Mouse (Mus musculus) bone marrow, adult 2 months (tissue): ENCODE results near the gene Btg1.

ENCODE experiments used
- CTCF ChIP-seq: fragments of 200-500 bp; IDR thresholded peaks from 2 replicates; pipeline ENCODE4 v1.5.1; 2011; ENCODE audit warnings: low read length, control low read depth; ENCODE audit not compliant: control insufficient read depth, insufficient read depth
- POLR2A ChIP-seq: fragments of 200-500 bp; IDR thresholded peaks from 2 replicates; pipeline ENCODE4 v1.6.1; 2011; ENCODE audit warnings: low read depth, mild to moderate bottlenecking, control low read depth, low read length, borderline replicate concordance; ENCODE audit not compliant: control insufficient read depth

DNA sequence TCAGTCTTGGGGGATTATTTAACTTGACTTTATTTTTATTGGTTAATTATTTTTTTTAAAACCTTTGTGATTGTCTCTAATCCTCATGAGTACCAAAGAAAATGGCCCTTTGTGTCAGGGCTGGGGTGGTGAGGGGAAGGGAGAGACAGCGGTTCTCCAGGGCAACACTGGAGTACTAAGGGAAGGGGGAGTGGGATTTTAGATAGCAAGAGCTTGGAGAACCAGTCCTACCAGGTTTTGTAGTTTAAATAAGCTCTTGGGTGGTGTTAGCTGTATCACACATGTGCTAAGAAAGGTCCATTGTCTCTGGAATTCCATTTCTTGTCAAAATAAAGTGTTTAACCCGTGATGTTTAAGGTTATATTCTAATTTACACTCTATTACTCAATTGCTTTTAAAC lies 38.3 kb downstream of the Btg1 start:
- TF ChIP-seq POLR2A, result no peak
- TF ChIP-seq CTCF, result no peak
